Mouse (Mus musculus): ENCODE data around the gene Rbms2.
A peak's percentile ranks its signal among the peaks of the same experiment; 100 is the strongest.
"Not testable (repeated sequence)": the region's sequence is repeated elsewhere in the genome, so short reads cannot be mapped to it uniquely, and the experiment has no call there.

Gene Rbms2

GRCm38 (mm10) chr10:128193113-128193512 lies 13.0 kb upstream of the Rbms2 start:
- DNase-seq (ENCODE audit: low spot score in 2 of 2) = no peak

- DNase-seq (ENCODE audit: low spot score in 2 of 2) = not testable (repeated sequence)
These were observed 12.1 kb upstream of the Rbms2 start for GRCm38 (mm10) chr10:128192030-128192766.

GRCm38 (mm10) chr10:128191472-128191871 lies 11.4 kb upstream of the Rbms2 start:
- DNase-seq (ENCODE audit: low spot score in 2 of 2) = no peak

- peak; percentile 59 to 76 for DNase-seq (ENCODE audit: low spot score in 2 of 2)
These were observed 8.3 kb upstream of the Rbms2 start for GRCm38 (mm10) chr10:128188242-128188877.

DNA sequence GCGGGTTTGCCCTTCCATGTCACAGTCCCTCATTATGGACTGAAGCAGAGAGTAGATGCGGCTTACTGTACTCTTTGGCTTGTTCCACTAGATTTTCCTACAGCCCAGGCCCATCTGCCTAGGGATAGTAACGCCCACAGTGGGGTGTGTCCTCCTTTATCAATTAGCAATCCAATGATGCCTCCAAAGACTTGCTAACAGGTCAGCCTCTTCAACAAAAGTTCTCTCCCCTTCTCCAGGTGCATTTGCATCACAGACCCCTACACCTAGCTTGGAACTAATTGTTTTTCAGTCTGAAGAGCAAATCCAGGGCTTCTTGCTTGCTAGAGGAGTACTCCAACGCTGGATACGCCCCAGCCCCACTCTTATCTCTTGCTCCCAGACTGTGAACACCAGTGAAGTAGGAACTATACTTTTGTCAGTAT lies 7.1 kb upstream of the Rbms2 start:
- no peak for DNase-seq (ENCODE audit: low spot score in 2 of 2)

GRCm38 (mm10) chr10:128185959-128186358 lies 5.9 kb upstream of the Rbms2 start:
- peak; percentile 66 to 82 for DNase-seq (ENCODE audit: low spot score in 2 of 2)

GRCm38 (mm10) chr10:128185277-128185940 lies 5.3 kb upstream of the Rbms2 start:
- no peak for DNase-seq (ENCODE audit: low spot score in 2 of 2)

GRCm38 (mm10) chr10:128184296-128184695 lies 4.2 kb upstream of the Rbms2 start:
- no peak for DNase-seq (ENCODE audit: low spot score in 2 of 2)

DNA sequence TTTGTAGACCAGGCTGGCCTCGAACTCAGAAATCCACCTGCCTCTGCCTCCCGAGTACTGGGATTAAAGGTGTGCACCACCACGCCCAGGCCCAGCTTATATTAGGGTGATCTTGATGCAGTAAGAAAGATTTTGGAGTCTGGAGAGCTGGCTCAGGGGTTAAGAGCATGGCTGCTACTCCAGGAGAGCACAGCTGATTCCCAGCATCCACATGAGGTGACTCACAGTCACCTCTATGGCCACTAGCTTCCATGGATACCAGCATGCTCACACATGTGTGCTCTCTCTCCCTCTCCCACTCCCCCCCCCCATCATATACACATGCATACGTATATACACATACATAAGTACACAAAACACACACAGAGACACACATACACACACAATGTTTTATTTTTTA lies 2.8 kb downstream of the Rbms2 start:
- no peak for DNase-seq (ENCODE audit: low spot score in 2 of 2)

- DNase-seq (ENCODE audit: low spot score in 2 of 2) = peak in 1 of 2 experiments; percentile 33
These were observed 3.9 kb downstream of the Rbms2 start for GRCm38 (mm10) chr10:128175996-128176755.

GRCm38 (mm10) chr10:128175302-128175701 lies 4.8 kb downstream of the Rbms2 start:
- no peak for DNase-seq (ENCODE audit: low spot score in 2 of 2)

GRCm38 (mm10) chr10:128171348-128171747 lies 8.7 kb downstream of the Rbms2 start:
- DNase-seq (ENCODE audit: low spot score in 2 of 2) = not testable (repeated sequence)

- no peak for DNase-seq (ENCODE audit: low spot score in 2 of 2)
These were observed 13.0 kb downstream of the Rbms2 start for GRCm38 (mm10) chr10:128167091-128167490.

GRCm38 (mm10) chr10:128165726-128166125 lies 14.4 kb downstream of the Rbms2 start:
- DNase-seq (ENCODE audit: low spot score in 2 of 2) = not testable (repeated sequence)

- no peak for DNase-seq (ENCODE audit: low spot score in 2 of 2)
These were observed 26.1 kb downstream of the Rbms2 start for GRCm38 (mm10) chr10:128153978-128154377.

GRCm38 (mm10) chr10:128150941-128151340 lies 29.2 kb downstream of the Rbms2 start:
- DNase-seq (ENCODE audit: low spot score in 2 of 2) = no peak

- peak; percentile 29 to 33 for DNase-seq (ENCODE audit: low spot score in 2 of 2)
These were observed 30.5 kb downstream of the Rbms2 start for GRCm38 (mm10) chr10:128149592-128149991.

GRCm38 (mm10) chr10:128148789-128149365 lies 31.2 kb downstream of the Rbms2 start:
- DNase-seq (ENCODE audit: low spot score in 2 of 2) = no peak

DNA sequence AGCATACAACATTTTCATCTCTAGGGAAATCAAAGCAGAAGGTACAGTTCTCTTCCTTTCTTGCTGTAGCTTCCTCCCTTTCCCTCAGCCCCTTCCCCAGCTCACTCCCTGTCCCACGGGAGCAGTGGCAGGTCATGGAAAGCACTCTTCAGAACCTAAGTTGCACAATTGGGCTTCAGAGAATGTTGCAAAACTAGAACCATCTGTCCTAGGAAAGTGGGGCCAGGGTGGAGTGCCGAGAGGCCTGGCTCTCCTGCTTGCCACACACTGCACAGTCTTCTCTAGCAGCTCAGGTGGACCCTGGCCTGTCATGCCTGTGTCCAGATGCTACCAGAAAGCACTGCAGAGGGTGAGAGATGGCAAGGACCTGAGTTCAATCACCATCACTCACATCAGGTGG lies 35.1 kb downstream of the Rbms2 start:
- no peak for DNase-seq (ENCODE audit: low spot score in 2 of 2)

- DNase-seq (ENCODE audit: low spot score in 2 of 2) = no peak
These were observed 36.4 kb downstream of the Rbms2 start for GRCm38 (mm10) chr10:128143659-128144058.

DNA sequence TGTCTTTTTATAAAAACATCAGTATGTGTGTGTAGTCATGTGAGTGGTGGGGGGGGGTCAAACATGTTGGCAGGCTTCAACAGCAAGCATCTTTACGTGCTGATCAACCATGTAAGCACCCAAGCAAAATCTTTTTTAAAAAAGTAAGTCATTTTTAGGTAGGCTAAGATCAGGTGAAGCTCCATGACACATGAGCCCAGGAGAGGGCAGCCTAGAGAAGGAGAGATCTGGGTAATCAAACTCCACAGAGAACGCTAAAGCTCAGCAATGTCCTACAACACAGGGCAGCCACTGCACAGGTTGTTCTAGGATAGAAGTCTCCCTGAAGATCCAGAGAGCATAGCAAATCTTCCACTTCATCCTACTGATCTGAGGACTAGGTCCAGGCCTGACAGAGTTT lies 37.9 kb downstream of the Rbms2 start:
- no peak for DNase-seq (ENCODE audit: low spot score in 2 of 2)

Data from spleen, postnatal 14 days (tissue).